Mouse (Mus musculus) embryonic facial prominence, embryonic 14.5 days (tissue): ENCODE measurements around the gene Rbfox3. TPM values are rescaled to one million over a fixed set of nuclear protein-coding genes. Genes with fewer than 3 reads are reported as not detected.

ENCODE experiments used
- ATAC-seq: fragments of 200-750 bp; cut with Nextera tagmentation; 2 replicates; pipeline ENCODE4 v1.8.0; 2017; ENCODE audit warnings: low read depth, moderate number of reproducible peaks, moderate TSS enrichment
- DNase-seq: peaks from one replicate; pipeline ENCODE4 v3.0.0-alpha.2; 2015; ENCODE audit warnings: low spot score
- H3K27ac ChIP-seq: fragments of 300-500 bp; sonication (generic); replicated peaks from 2 replicates; pipeline ENCODE4 v1.5.1; 2014; ENCODE audit warnings: low read depth, mild to moderate bottlenecking, low read length, moderate library complexity
- H3K27me3 ChIP-seq: fragments of 300-500 bp; sonication (generic); replicated peaks from 2 replicates; pipeline ENCODE4 v1.6.1; 2014; ENCODE audit warnings: low read length; ENCODE audit not compliant: control insufficient read depth, insufficient read depth
- H3K36me3 ChIP-seq: fragments of 300-500 bp; sonication (generic); 2 replicates; pipeline ENCODE4 v1.6.1; 2014; ENCODE audit warnings: low read length, mixed read lengths; ENCODE audit not compliant: control insufficient read depth, insufficient read depth
- H3K4me1 ChIP-seq: fragments of 300-500 bp; sonication (generic); 2 replicates; pipeline ENCODE4 v1.6.1; 2014; ENCODE audit warnings: antibody characterized with exemption, low read length; ENCODE audit not compliant: control insufficient read depth, insufficient read depth
- H3K4me2 ChIP-seq: fragments of 300-500 bp; sonication (generic); 2 replicates; pipeline ENCODE4 v1.6.1; 2014; ENCODE audit warnings: low read depth, mild to moderate bottlenecking, low read length, moderate library complexity, mixed read lengths
- H3K4me3 ChIP-seq: fragments of 300-500 bp; sonication (generic); 2 replicates; pipeline ENCODE4 v1.5.1; 2014; ENCODE audit warnings: low read depth, mild to moderate bottlenecking, low read length
- H3K9ac ChIP-seq: fragments of 300-500 bp; sonication (generic); 2 replicates; pipeline ENCODE4 v1.6.1; 2014; ENCODE audit warnings: low read depth, mild to moderate bottlenecking, low read length, moderate library complexity, mixed read lengths
- H3K9me3 ChIP-seq: fragments of 300-500 bp; sonication (generic); 2 replicates; pipeline ENCODE4 v1.6.1; 2016; ENCODE audit warnings: low read length; ENCODE audit not compliant: control insufficient read depth
- WGBS: fragments of 180-500 bp; shearing (Covaris S2); extraction: QIAGEN DNeasy Blood & Tissue Kit; methylation state at CpG from one replicate; pipeline ENCODE4 v1.1.7; 2014; 5-methylcytosine and 5-hydroxymethylcytosine counted together
- polyA plus RNA-seq: library from polyadenylated mRNA; unstranded; fragments of >200 nt; fragmentation: Nextera tagmentation; extraction: Ambion mirVana; gene quantifications from 2 replicates; pipeline ENCODE4 v1.2.1, GENCODE M21; 2014

The Rbfox3 gene
- 3.4 and 3.5 TPM in 2 replicates for polyA plus RNA-seq

GRCm38 (mm10) chr11:118911307-118912070 is at the start of gene Rbfox3:
Rbfox3 (minus strand) TSS chr11:118911597.
- no peak within 1 kb of the TSS for H3K27ac ChIP-seq
- no peak within 1 kb of the TSS for H3K4me2 ChIP-seq
- no peaks in the 10 kb centered on the region for H3K36me3 ChIP-seq
- H3K27me3 ChIP-seq = peaks cover 59% of the 10 kb centered on the region
- DNase-seq (peak; percentile 39), ATAC-seq (no peak)
- H3K4me1 ChIP-seq = peaks cover 11% of the 10 kb centered on the region
- no peak within 1 kb of the TSS for H3K4me3 ChIP-seq
- WGBS = 45% methylated on average over 4 of the region's 4 CpGs
- no peaks in the 10 kb centered on the region for H3K9me3 ChIP-seq
- no peak within 1 kb of the TSS for H3K9ac ChIP-seq

GRCm38 (mm10) chr11:118960649-118961048 is 49.3 kb upstream of the Rbfox3 start:
- WGBS = 90% methylated on average over 2 of the region's 3 CpGs
- Histone ChIP-seq H3K4me3 (no peak overlapping the region), H3K27ac (no peak overlapping the region), H3K27me3 (no peaks in the 10 kb centered on the region), H3K4me2 (no peak overlapping the region), H3K36me3 (no peaks in the 10 kb centered on the region), H3K4me1 (peaks cover 6% of the 10 kb centered on the region; the same call in 1 of the 2 replicates), H3K9me3 (no peaks in the 10 kb centered on the region), H3K9ac (no peak overlapping the region)
- DNase-seq (no peak), ATAC-seq (no peak)

- H3K9me3 ChIP-seq = no peaks in the 10 kb centered on the region
- peak; percentile 74 for DNase-seq
- H3K27ac ChIP-seq = no peak overlapping the region
- H3K4me2 ChIP-seq = no peak overlapping the region
- H3K9ac ChIP-seq = no peak overlapping the region
- peak; percentile 48 for ATAC-seq
- H3K36me3 ChIP-seq = no peaks in the 10 kb centered on the region
- WGBS = 54% methylated on average over 13 of the region's 14 CpGs
- H3K4me1 ChIP-seq = peaks cover 6% of the 10 kb centered on the region; the same call in 1 of the 2 replicates
- H3K4me3 ChIP-seq = no peak overlapping the region
- no peaks in the 10 kb centered on the region for H3K27me3 ChIP-seq
These were observed 45.7 kb upstream of the Rbfox3 start for GRCm38 (mm10) chr11:118957070-118957471.

- 44% methylated on average over 6 of the region's 6 CpGs for WGBS
- H3K4me3 ChIP-seq = no peak overlapping the region
- H3K4me2 ChIP-seq = no peak overlapping the region
- no peak overlapping the region for H3K27ac ChIP-seq
- H3K36me3 ChIP-seq = no peaks in the 10 kb centered on the region
- no peaks in the 10 kb centered on the region for H3K9me3 ChIP-seq
- H3K9ac ChIP-seq = no peak overlapping the region
- peaks cover 6% of the 10 kb centered on the region; the same call in 1 of the 2 replicates for H3K4me1 ChIP-seq
- ATAC-seq = no peak
- DNase-seq = no peak
- no peaks in the 10 kb centered on the region for H3K27me3 ChIP-seq
These were observed 43.6 kb upstream of the Rbfox3 start for GRCm38 (mm10) chr11:118955016-118955415.

- Histone ChIP-seq H3K4me1 (no peaks in the 10 kb centered on the region), H3K9me3 (no peaks in the 10 kb centered on the region), H3K36me3 (no peaks in the 10 kb centered on the region), H3K4me2 (no peak overlapping the region), H3K27me3 (no peaks in the 10 kb centered on the region), H3K4me3 (no peak overlapping the region), H3K27ac (no peak overlapping the region), H3K9ac (no peak overlapping the region)
- ATAC-seq (no peak), DNase-seq (no peak)
- 76% methylated on average over 8 of the region's 8 CpGs for WGBS
These were observed 34.5 kb upstream of the Rbfox3 start for GRCm38 (mm10) chr11:118945868-118946267.

GRCm38 (mm10) chr11:118941268-118941667 is 29.9 kb upstream of the Rbfox3 start:
- WGBS = 38% methylated on average over 5 of the region's 5 CpGs
- no peak overlapping the region for H3K9ac ChIP-seq
- no peak overlapping the region for H3K4me2 ChIP-seq
- no peaks in the 10 kb centered on the region for H3K4me1 ChIP-seq
- no peaks in the 10 kb centered on the region for H3K9me3 ChIP-seq
- no peak for DNase-seq
- H3K27me3 ChIP-seq = no peaks in the 10 kb centered on the region
- no peaks in the 10 kb centered on the region for H3K36me3 ChIP-seq
- ATAC-seq = no peak
- no peak overlapping the region for H3K27ac ChIP-seq
- H3K4me3 ChIP-seq = no peak overlapping the region

GRCm38 (mm10) chr11:118940539-118940938 is 29.1 kb upstream of the Rbfox3 start:
- Histone ChIP-seq H3K27me3 (no peaks in the 10 kb centered on the region), H3K4me3 (no peak overlapping the region), H3K4me2 (no peak overlapping the region), H3K36me3 (no peaks in the 10 kb centered on the region), H3K27ac (no peak overlapping the region), H3K9ac (no peak overlapping the region), H3K9me3 (no peaks in the 10 kb centered on the region), H3K4me1 (no peaks in the 10 kb centered on the region)
- DNase-seq = peak; percentile 41
- ATAC-seq = no peak
- 77% methylated on average over 11 of the region's 11 CpGs for whole genome bisulfite sequencing

- WGBS = 81% methylated on average over 4 of the region's 4 CpGs
- Histone ChIP-seq H3K27me3 (no peaks in the 10 kb centered on the region), H3K4me3 (no peak overlapping the region), H3K9ac (no peak overlapping the region), H3K4me2 (no peak overlapping the region), H3K27ac (no peak overlapping the region), H3K4me1 (no peaks in the 10 kb centered on the region), H3K9me3 (no peaks in the 10 kb centered on the region), H3K36me3 (no peaks in the 10 kb centered on the region)
- no peak for DNase-seq
- ATAC-seq = no peak
These were observed 28.3 kb upstream of the Rbfox3 start for GRCm38 (mm10) chr11:118939731-118940130.

GRCm38 (mm10) chr11:118934925-118935324 is 23.5 kb upstream of the Rbfox3 start:
- Histone ChIP-seq H3K36me3 (no peaks in the 10 kb centered on the region), H3K27me3 (no peaks in the 10 kb centered on the region), H3K9me3 (peaks cover 10% of the 10 kb centered on the region), H3K9ac (no peak overlapping the region), H3K27ac (no peak overlapping the region), H3K4me2 (no peak overlapping the region), H3K4me1 (no peaks in the 10 kb centered on the region), H3K4me3 (no peak overlapping the region)
- no peak for ATAC-seq
- 33% methylated on average over 1 of the region's 1 CpGs for WGBS
- DNase-seq = no peak
